Mouse (Mus musculus): ENCODE measurements at regions not wholly inside any gene's neighbourhood (a gene's known extent, or its start where the extent isn't known, plus 50 kb on each side); places are given as distances from the start of the nearest gene placed in this dataset.
A peak's percentile ranks its signal among the peaks of the same experiment; 100 is the strongest.

DNA sequence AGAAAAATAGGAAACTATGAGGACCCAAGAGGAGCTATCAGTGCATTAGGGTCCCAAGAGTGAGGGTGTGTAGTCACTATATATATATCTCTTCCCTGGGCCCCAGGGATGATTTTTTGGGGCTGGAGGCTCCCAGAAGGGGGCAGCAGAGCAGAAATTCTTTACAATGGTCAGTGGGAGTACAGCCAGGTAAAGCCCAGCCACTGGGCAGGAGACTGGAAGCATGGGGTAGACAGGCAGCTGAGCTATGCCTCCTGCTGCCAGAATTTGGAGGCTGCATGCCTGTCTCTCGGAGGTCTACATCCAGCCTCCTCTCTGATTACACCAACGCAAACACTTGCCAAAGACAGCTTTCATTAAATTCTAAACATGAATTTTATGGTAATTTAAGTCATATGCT is 202.7 kb upstream of the Irx1 start:
- Histone ChIP-seq H3K9me3 (ENCODE audit: low read length) (no peaks in the 10 kb centered on the region), H3K4me3 (ENCODE audit: low read length) (no peak overlapping the region), H3K4me2 (ENCODE audit: low read depth, low read length) (no peak overlapping the region), H3K27me3 (ENCODE audit: insufficient read depth, low read length) (no peaks in the 10 kb centered on the region), H3K4me1 (ENCODE audit: insufficient read depth, low read length) (no peaks in the 10 kb centered on the region), H3K27ac (no peak overlapping the region), H3K9ac (replicated peaks; ENCODE audit: low read length) (no peak overlapping the region), H3K36me3 (ENCODE audit: insufficient read depth, low read length) (no peaks in the 10 kb centered on the region)
- TF ChIP-seq CTCF (IDR thresholded peaks at IDR 0.05; ENCODE audit: low read depth), result peak; percentile 18; the same call in 1 of the 2 replicates
- no peak for ATAC-seq
- 46% methylated on average over 2 of the region's 2 CpGs for WGBS
- DNase-seq (ENCODE audit: low spot score), result no peak

DNA sequence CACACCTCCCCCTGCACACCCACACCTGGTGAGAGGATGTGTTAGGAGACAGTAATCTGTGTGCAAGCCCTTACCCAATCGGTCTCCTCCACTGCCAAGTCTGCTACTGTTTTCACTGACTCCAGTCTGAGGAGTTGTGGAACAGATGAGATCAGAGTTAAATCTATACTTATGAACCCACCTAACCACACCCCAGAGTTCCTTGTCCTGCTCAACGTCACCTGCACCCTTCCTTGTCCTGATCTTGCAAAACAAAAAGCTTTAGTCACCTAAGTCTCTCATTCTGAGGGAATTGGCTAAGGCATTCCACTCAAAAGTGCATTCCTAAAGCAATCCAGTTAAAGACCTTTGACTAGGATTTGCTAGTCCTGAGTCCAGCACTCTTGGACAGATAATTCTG is 203.9 kb upstream of the Irx1 start:
- 76% methylated on average over 2 of the region's 2 CpGs for WGBS
- no peak overlapping the region for H3K4me3 ChIP-seq (ENCODE audit: low read length)
- no peak overlapping the region for H3K27ac ChIP-seq
- H3K9me3 ChIP-seq (ENCODE audit: low read length), result no peaks in the 10 kb centered on the region
- no peak for TF ChIP-seq CTCF (IDR thresholded peaks at IDR 0.05; ENCODE audit: low read depth)
- no peaks in the 10 kb centered on the region for H3K36me3 ChIP-seq (ENCODE audit: insufficient read depth, low read length)
- DNase-seq (ENCODE audit: low spot score) (no peak), ATAC-seq (no peak)
- H3K4me2 ChIP-seq (ENCODE audit: low read depth, low read length), result no peak overlapping the region
- H3K9ac ChIP-seq (replicated peaks; ENCODE audit: low read length), result no peak overlapping the region
- H3K27me3 ChIP-seq (ENCODE audit: insufficient read depth, low read length), result no peaks in the 10 kb centered on the region
- H3K4me1 ChIP-seq (ENCODE audit: insufficient read depth, low read length), result no peaks in the 10 kb centered on the region

DNA sequence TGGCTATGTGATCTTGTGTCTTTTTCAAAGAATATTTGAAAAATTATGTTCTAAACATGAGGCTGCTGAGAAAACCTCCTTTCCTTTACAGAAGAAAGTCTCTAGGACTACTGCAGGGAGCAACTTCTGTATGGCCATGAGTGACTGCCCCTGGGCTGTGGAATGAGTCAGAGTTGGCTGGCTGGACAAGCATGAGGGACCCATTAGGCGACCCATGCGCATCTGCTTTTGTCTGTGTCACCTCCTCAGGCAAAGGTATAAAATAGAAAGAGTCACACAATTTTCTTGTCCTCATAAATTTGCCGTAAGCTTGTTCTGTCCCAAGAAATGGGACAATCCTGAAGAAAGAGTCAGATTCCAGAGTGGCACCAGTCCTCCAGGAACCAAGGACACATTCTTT is 220.1 kb upstream of the Irx1 start:
- Histone ChIP-seq H3K27ac (no peak overlapping the region), H3K4me2 (ENCODE audit: low read depth, low read length) (no peak overlapping the region), H3K36me3 (ENCODE audit: insufficient read depth, low read length) (no peaks in the 10 kb centered on the region), H3K4me3 (ENCODE audit: low read length) (no peak overlapping the region), H3K9ac (replicated peaks; ENCODE audit: low read length) (no peak overlapping the region), H3K9me3 (ENCODE audit: low read length) (no peaks in the 10 kb centered on the region), H3K27me3 (ENCODE audit: insufficient read depth, low read length) (no peaks in the 10 kb centered on the region), H3K4me1 (ENCODE audit: insufficient read depth, low read length) (no peaks in the 10 kb centered on the region)
- no peak for TF ChIP-seq CTCF (IDR thresholded peaks at IDR 0.05; ENCODE audit: low read depth)
- no peak for ATAC-seq
- WGBS, result 88% methylated on average over 3 of the region's 3 CpGs
- no peak for DNase-seq (ENCODE audit: low spot score)

DNA sequence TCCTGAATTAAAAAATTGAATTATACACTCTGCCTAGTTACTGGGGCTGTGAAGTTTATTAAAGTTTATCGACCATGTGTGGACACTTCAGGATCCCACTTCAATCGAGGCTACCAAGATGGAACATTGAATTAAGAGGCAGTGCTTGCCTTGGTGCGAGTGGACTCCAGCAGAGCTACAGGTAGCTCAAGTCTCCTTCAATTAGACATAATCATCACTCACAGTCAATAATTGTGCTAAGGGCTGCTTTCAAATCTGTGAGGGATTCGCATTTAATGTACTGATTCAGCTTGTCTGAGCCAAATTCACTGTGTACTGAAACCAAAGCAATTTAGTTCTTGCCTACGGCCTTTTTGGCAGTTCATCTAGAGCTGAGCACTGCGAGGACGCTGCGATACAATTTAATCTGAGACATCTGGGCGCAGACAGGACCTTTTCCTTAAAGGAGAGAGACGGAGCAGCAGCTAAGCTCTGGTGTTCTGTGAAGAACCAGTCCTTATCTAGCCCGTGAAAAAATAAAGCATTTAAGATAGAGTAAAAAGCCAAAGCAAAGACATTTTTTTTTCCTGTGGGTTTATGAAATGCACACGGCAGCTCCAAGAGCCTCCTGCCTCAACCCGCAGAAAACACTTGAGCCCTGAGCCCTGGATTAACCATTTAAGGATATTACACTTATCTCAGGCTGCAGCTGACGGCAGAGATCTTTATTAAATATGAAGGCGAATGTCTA is 220.8 kb upstream of the Irx1 start:
- ATAC-seq (peak; percentile 43; the same call in 1 of the 2 replicates), DNase-seq (ENCODE audit: low spot score) (peak; percentile 51)
- 61% methylated on average over 15 of the region's 15 CpGs for WGBS
- H3K4me3 ChIP-seq (ENCODE audit: low read length), result no peak overlapping the region
- H3K36me3 ChIP-seq (ENCODE audit: insufficient read depth, low read length), result no peaks in the 10 kb centered on the region
- H3K4me2 ChIP-seq (ENCODE audit: low read depth, low read length), result no peak overlapping the region
- H3K27ac ChIP-seq, result no peak overlapping the region
- no peaks in the 10 kb centered on the region for H3K4me1 ChIP-seq (ENCODE audit: insufficient read depth, low read length)
- H3K9me3 ChIP-seq (ENCODE audit: low read length), result no peaks in the 10 kb centered on the region
- no peak overlapping the region for H3K9ac ChIP-seq (replicated peaks; ENCODE audit: low read length)
- no peaks in the 10 kb centered on the region for H3K27me3 ChIP-seq (ENCODE audit: insufficient read depth, low read length)
- no peak for TF ChIP-seq CTCF (IDR thresholded peaks at IDR 0.05; ENCODE audit: low read depth)

DNA sequence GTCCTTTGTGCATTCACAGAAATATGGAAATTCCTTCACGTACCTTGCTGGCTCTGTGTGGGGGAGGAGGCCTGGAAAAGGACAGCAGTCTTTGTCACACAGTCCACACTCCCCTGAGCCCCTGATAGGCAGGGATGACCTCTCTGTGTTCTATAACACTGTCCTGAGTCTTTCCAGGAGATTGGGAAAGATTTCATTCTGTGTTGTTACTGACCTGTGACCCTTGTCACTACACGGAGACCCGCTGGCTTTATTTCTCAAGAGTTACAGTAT is 221.3 kb upstream of the Irx1 start:
- TF ChIP-seq CTCF (IDR thresholded peaks at IDR 0.05; ENCODE audit: low read depth), result no peak
- DNase-seq (ENCODE audit: low spot score), result no peak
- H3K4me1 ChIP-seq (ENCODE audit: insufficient read depth, low read length), result no peaks in the 10 kb centered on the region
- no peaks in the 10 kb centered on the region for H3K27me3 ChIP-seq (ENCODE audit: insufficient read depth, low read length)
- H3K9ac ChIP-seq (replicated peaks; ENCODE audit: low read length), result no peak overlapping the region
- no peaks in the 10 kb centered on the region for H3K36me3 ChIP-seq (ENCODE audit: insufficient read depth, low read length)
- 75% methylated on average over 3 of the region's 3 CpGs for WGBS
- H3K4me3 ChIP-seq (ENCODE audit: low read length), result no peak overlapping the region
- H3K9me3 ChIP-seq (ENCODE audit: low read length), result no peaks in the 10 kb centered on the region
- no peak for ATAC-seq
- H3K4me2 ChIP-seq (ENCODE audit: low read depth, low read length), result no peak overlapping the region
- no peak overlapping the region for H3K27ac ChIP-seq

DNA sequence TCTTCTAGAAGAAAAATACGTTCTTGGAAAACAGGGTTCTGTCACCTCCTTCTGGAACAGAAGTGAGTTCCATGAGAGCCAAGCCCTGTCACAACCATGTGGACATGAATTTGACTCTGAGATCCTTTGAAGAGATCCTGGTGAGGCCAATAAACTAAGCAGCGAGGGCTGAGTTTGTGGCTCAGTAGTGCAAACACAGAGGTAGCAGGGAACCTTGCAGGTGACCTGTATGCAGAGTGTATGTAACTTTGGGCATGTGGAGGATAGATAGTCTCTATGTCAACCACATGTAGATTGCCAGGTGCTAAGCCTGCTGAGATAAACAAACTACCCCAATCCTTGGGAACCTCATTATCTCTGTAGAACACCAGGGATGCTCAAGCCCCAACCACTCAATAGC is 232.4 kb upstream of the Irx1 start:
- Histone ChIP-seq H3K4me2 (ENCODE audit: low read depth, low read length) (no peak overlapping the region), H3K4me3 (ENCODE audit: low read length) (no peak overlapping the region), H3K36me3 (ENCODE audit: insufficient read depth, low read length) (no peaks in the 10 kb centered on the region), H3K4me1 (ENCODE audit: insufficient read depth, low read length) (no peaks in the 10 kb centered on the region), H3K9me3 (ENCODE audit: low read length) (no peaks in the 10 kb centered on the region), H3K27me3 (ENCODE audit: insufficient read depth, low read length) (no peaks in the 10 kb centered on the region), H3K9ac (replicated peaks; ENCODE audit: low read length) (no peak overlapping the region), H3K27ac (no peak overlapping the region)
- no peak for DNase-seq (ENCODE audit: low spot score)
- 84% methylated on average over 2 of the region's 2 CpGs for WGBS
- no peak for TF ChIP-seq CTCF (IDR thresholded peaks at IDR 0.05; ENCODE audit: low read depth)
- no peak for ATAC-seq

DNA sequence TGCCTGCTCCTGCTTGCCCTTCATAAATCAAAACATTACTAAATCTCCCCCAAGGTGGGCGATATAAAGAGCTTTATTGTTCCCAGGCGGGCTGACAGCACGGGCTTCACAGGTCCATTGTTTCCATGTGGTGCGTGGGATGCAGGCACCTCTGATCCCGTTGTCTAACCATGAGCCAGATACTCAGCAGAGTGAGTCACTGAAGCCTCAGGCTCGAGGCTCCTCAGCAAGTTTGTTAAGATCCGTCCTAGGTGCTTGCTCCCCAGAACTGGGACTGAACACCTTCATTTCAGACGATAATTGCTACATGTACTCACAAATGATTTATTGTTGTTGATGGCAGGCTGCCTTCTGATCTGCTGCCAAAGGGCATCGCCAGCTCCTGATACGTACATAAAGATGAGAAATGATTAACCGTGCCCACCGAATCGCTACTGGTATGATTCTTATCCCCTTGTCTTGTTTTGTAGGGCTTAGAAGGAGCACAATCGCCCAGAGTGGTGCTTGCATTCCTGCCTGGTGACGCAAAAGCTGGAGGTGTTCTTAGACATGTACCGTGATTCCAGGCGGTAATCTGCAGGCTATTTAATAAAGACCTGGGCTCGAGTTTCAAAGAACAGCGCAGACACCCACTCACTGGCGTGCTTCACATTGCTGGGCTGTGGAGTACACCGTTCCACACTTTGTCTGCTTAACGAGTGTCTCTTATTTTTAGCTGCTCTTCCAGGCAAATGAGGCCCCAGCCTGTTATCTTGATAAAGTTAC is 235.0 kb upstream of the Irx1 start:
- DNase-seq (ENCODE audit: low spot score) (no peak), ATAC-seq (no peak)
- WGBS, result 49% methylated on average over 22 of the region's 22 CpGs
- TF ChIP-seq CTCF (IDR thresholded peaks at IDR 0.05; ENCODE audit: low read depth), result no peak
- H3K36me3 ChIP-seq (ENCODE audit: insufficient read depth, low read length), result no peaks in the 10 kb centered on the region
- no peaks in the 10 kb centered on the region for H3K27me3 ChIP-seq (ENCODE audit: insufficient read depth, low read length)
- no peak overlapping the region for H3K4me3 ChIP-seq (ENCODE audit: low read length)
- H3K9me3 ChIP-seq (ENCODE audit: low read length), result no peaks in the 10 kb centered on the region
- H3K4me2 ChIP-seq (ENCODE audit: low read depth, low read length), result no peak overlapping the region
- no peak overlapping the region for H3K27ac ChIP-seq
- H3K9ac ChIP-seq (replicated peaks; ENCODE audit: low read length), result no peak overlapping the region
- H3K4me1 ChIP-seq (ENCODE audit: insufficient read depth, low read length), result no peaks in the 10 kb centered on the region
